Mouse (Mus musculus): ENCODE results near the gene Syt5. TPM values are rescaled to one million over a fixed set of nuclear protein-coding genes. Genes with fewer than 3 reads are reported as not detected.
A peak's percentile ranks its signal among the peaks of the same experiment; 100 is the strongest.
"Not testable (repeated sequence)": the region's sequence is repeated elsewhere in the genome, so short reads cannot be mapped to it uniquely, and the experiment has no call there.

The Syt5 gene
- polyA plus RNA-seq, 1 experiment from 2014 or later = 6.7 TPM

- Histone ChIP-seq H3K27ac (replicated peaks) (no peak overlapping the region), H3K9ac (ENCODE audit: low read length) (no peak overlapping the region), H3K9me3 (ENCODE audit: control insufficient read depth, low read length) (no peaks in the 10 kb centered on the region), H3K4me2 (replicated peaks; ENCODE audit: low read depth) (no peak overlapping the region), H3K4me3 (ENCODE audit: low read depth, low read length) (no peak overlapping the region), H3K36me3 (ENCODE audit: control insufficient read depth, insufficient read depth, low read length) (no peaks in the 10 kb centered on the region), H3K27me3 (ENCODE audit: control insufficient read depth, insufficient read depth, low read length) (no peaks in the 10 kb centered on the region), H3K4me1 (replicated peaks; ENCODE audit: control insufficient read depth, insufficient read depth) (no peaks in the 10 kb centered on the region)
- no peak for ATAC-seq (ENCODE audit: low FRiP score, low TSS enrichment)
- WGBS = 44% methylated on average over 4 of the region's 4 CpGs
- TF ChIP-seq EP300 (optimal IDR thresholded peaks at IDR 0.05) = no peak
- TF ChIP-seq CTCF (IDR thresholded peaks at IDR 0.05; ENCODE audit: low read depth) = no peak
- DNase-seq (ENCODE audit: low spot score) = no peak
Observed at GRCm38 (mm10) chr7:4537181-4537580, 10.2 kb downstream of the Syt5 start.

- Histone ChIP-seq H3K9me3 (ENCODE audit: control insufficient read depth, low read length) (no peaks in the 10 kb centered on the region), H3K36me3 (ENCODE audit: control insufficient read depth, insufficient read depth, low read length) (no peaks in the 10 kb centered on the region), H3K4me1 (replicated peaks; ENCODE audit: control insufficient read depth, insufficient read depth) (no peaks in the 10 kb centered on the region), H3K9ac (ENCODE audit: low read length) (no peak overlapping the region), H3K4me2 (replicated peaks; ENCODE audit: low read depth) (no peak overlapping the region), H3K4me3 (ENCODE audit: low read depth, low read length) (no peak overlapping the region), H3K27ac (replicated peaks) (no peak overlapping the region), H3K27me3 (ENCODE audit: control insufficient read depth, insufficient read depth, low read length) (no peaks in the 10 kb centered on the region)
- ATAC-seq (ENCODE audit: low FRiP score, low TSS enrichment) (no peak), DNase-seq (ENCODE audit: low spot score) (no peak)
- 87% methylated on average over 4 of the region's 4 CpGs for WGBS
- TF ChIP-seq CTCF (IDR thresholded peaks at IDR 0.05; ENCODE audit: low read depth) (no peak), EP300 (optimal IDR thresholded peaks at IDR 0.05) (no peak)
Observed at GRCm38 (mm10) chr7:4536369-4536768, 11.0 kb downstream of the Syt5 start.

- Histone ChIP-seq H3K9me3 (ENCODE audit: control insufficient read depth, low read length) (no peaks in the 10 kb centered on the region), H3K9ac (ENCODE audit: low read length) (no peak within 1 kb of the TSS; the same call in 1 of the 2 replicates), H3K4me3 (ENCODE audit: low read depth, low read length) (peak within 1 kb of the TSS; percentile 36), H3K36me3 (ENCODE audit: control insufficient read depth, insufficient read depth, low read length) (no peaks in the 10 kb centered on the region), H3K27ac (replicated peaks) (no peak within 1 kb of the TSS), H3K4me2 (replicated peaks; ENCODE audit: low read depth) (peak within 1 kb of the TSS; percentile 57), H3K27me3 (ENCODE audit: control insufficient read depth, insufficient read depth, low read length) (no peaks in the 10 kb centered on the region), H3K4me1 (replicated peaks; ENCODE audit: control insufficient read depth, insufficient read depth) (no peaks in the 10 kb centered on the region; the same call in 1 of the 2 replicates)
- 3% methylated on average over 28 of the region's 28 CpGs for WGBS
- DNase-seq (ENCODE audit: low spot score) (peak; percentile 88), ATAC-seq (ENCODE audit: low FRiP score, low TSS enrichment) (peak; percentile 93)
- TF ChIP-seq EP300 (optimal IDR thresholded peaks at IDR 0.05) (no peak), CTCF (IDR thresholded peaks at IDR 0.05; ENCODE audit: low read depth) (no peak)
Observed at GRCm38 (mm10) chr7:4532005-4532729, 15.2 kb downstream of the Syt5 start, which contains the start of gene Dnaaf3. Gene Dnaaf3, minus strand, starts transcription at chr7:4532453.

- not testable (repeated sequence) for H3K4me3 ChIP-seq (ENCODE audit: low read depth, low read length); H3K4me2 ChIP-seq (replicated peaks; ENCODE audit: low read depth); DNase-seq (ENCODE audit: low spot score); H3K4me1 ChIP-seq (replicated peaks; ENCODE audit: control insufficient read depth, insufficient read depth); ATAC-seq (ENCODE audit: low FRiP score, low TSS enrichment); H3K27me3 ChIP-seq (ENCODE audit: control insufficient read depth, insufficient read depth, low read length); H3K36me3 ChIP-seq (ENCODE audit: control insufficient read depth, insufficient read depth, low read length); H3K9ac ChIP-seq (ENCODE audit: low read length); H3K27ac ChIP-seq (replicated peaks); H3K9me3 ChIP-seq (ENCODE audit: control insufficient read depth, low read length)
- WGBS = 30% methylated on average over 7 of the region's 8 CpGs
Observed at GRCm38 (mm10) chr7:4530166-4530565, 17.2 kb downstream of the Syt5 start.

- WGBS = 63% methylated on average over 18 of the region's 18 CpGs
Observed at GRCm38 (mm10) chr7:4527302-4527689, 20.0 kb downstream of the Syt5 start.

More at GRCm38 (mm10) chr7:4527302-4527689, 20.0 kb downstream of the Syt5 start:
- no peak for DNase-seq (ENCODE audit: low spot score)
- Histone ChIP-seq H3K4me2 (replicated peaks; ENCODE audit: low read depth) (peak overlapping the region; percentile 63), H3K4me1 (replicated peaks; ENCODE audit: control insufficient read depth, insufficient read depth) (no peaks in the 10 kb centered on the region; the same call in 1 of the 2 replicates), H3K27ac (replicated peaks) (no peak overlapping the region), H3K4me3 (ENCODE audit: low read depth, low read length) (no peak overlapping the region), H3K27me3 (ENCODE audit: control insufficient read depth, insufficient read depth, low read length) (no peaks in the 10 kb centered on the region), H3K9me3 (ENCODE audit: control insufficient read depth, low read length) (no peaks in the 10 kb centered on the region), H3K36me3 (ENCODE audit: control insufficient read depth, insufficient read depth, low read length) (no peaks in the 10 kb centered on the region), H3K9ac (ENCODE audit: low read length) (no peak overlapping the region)
- ATAC-seq (ENCODE audit: low FRiP score, low TSS enrichment) = no peak
- TF ChIP-seq EP300 (optimal IDR thresholded peaks at IDR 0.05) (no peak), CTCF (IDR thresholded peaks at IDR 0.05; ENCODE audit: low read depth) (no peak)
